Mouse (Mus musculus): ENCODE measurements around the gene Rps2. TPM values are rescaled to one million over a fixed set of nuclear protein-coding genes. Genes with fewer than 3 reads are reported as not detected.

The Rps2 gene
- polyA plus RNA-seq, 1 experiment from 2014 or later = 776 TPM

DNA sequence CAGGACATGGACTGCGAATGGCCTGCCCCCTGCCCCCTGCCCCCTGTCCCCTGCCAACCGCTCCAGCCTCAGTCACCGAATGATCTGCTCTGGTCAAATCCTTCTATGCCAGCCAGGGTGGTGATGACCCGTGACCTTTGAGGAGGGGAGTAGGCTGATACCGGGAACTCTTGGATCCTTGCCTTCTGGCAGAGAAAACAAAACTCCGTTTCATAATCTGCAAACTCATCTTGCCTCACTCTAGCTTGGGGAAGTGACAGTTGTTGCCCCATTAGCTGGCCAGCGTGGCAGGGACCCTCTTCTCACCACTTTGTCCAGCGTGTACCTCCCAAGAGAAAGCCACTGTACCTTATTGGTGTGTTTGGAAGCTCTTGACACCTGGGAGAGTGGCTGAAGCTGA lies 24.4 kb downstream of the Rps2 start:
- peaks cover 17% of the 10 kb centered on the region; the same call in 1 of the 2 replicates for H3K36me3 ChIP-seq (ENCODE audit: control insufficient read depth, insufficient read depth)
- H3K4me2 ChIP-seq (replicated peaks; ENCODE audit: low read depth) = no peak overlapping the region
- H3K27me3 ChIP-seq (replicated peaks; ENCODE audit: control insufficient read depth, insufficient read depth, low read length) = no peaks in the 10 kb centered on the region
- 82% methylated on average over 8 of the region's 8 CpGs for WGBS
- 0 out of 2 replicates have a peak, but pooled peaks cover 9% of the 10 kb centered on the region for H3K4me1 ChIP-seq (replicated peaks; ENCODE audit: control insufficient read depth, insufficient read depth, low read length)
- no peak overlapping the region for H3K27ac ChIP-seq (ENCODE audit: low read depth, low read length)
- no peaks in the 10 kb centered on the region for H3K9me3 ChIP-seq (ENCODE audit: control insufficient read depth)
- H3K9ac ChIP-seq (ENCODE audit: low read depth, low read length) = no peak overlapping the region
- ATAC-seq = no peak
- no peak for TF ChIP-seq CTCF (IDR thresholded peaks at IDR 0.05; ENCODE audit: low read depth)
- no peak overlapping the region for H3K4me3 ChIP-seq (ENCODE audit: low read depth, low read length)

DNA sequence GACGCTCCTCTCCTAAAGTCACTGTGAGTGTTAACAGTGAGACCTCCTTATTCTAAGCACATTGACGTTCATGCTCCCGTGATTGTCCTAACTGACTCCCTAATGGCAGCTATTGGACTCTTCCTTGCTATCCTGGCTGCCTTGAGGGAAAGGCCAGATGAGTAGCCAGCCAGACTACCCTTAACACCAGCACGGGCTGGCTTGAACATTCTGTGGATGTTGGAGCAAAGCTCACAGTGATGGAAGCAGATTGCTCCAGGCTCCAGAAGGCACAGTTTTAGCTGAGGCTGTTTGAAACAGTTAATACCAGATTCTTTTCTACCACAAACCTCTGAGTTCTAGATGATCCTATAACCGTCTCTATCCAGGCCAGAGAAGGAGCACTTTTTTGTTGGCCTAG lies 26.0 kb downstream of the Rps2 start:
- H3K4me1 ChIP-seq (replicated peaks; ENCODE audit: control insufficient read depth, insufficient read depth, low read length) = no peaks in the 10 kb centered on the region
- H3K4me2 ChIP-seq (replicated peaks; ENCODE audit: low read depth) = no peak overlapping the region
- no peak for ATAC-seq
- H3K9ac ChIP-seq (ENCODE audit: low read depth, low read length) = no peak overlapping the region
- no peaks in the 10 kb centered on the region for H3K9me3 ChIP-seq (ENCODE audit: control insufficient read depth)
- WGBS = 76% methylated on average over 5 of the region's 5 CpGs
- H3K36me3 ChIP-seq (ENCODE audit: control insufficient read depth, insufficient read depth) = peaks cover 17% of the 10 kb centered on the region; the same call in 1 of the 2 replicates
- no peak for TF ChIP-seq CTCF (IDR thresholded peaks at IDR 0.05; ENCODE audit: low read depth)
- no peak overlapping the region for H3K27ac ChIP-seq (ENCODE audit: low read depth, low read length)
- no peak overlapping the region for H3K4me3 ChIP-seq (ENCODE audit: low read depth, low read length)
- no peaks in the 10 kb centered on the region for H3K27me3 ChIP-seq (replicated peaks; ENCODE audit: control insufficient read depth, insufficient read depth, low read length)

GRCm38 (mm10) chr17:24744381-24744780 lies 26.5 kb downstream of the Rps2 start:
- WGBS = 66% methylated on average over 3 of the region's 3 CpGs
- H3K4me1 ChIP-seq (replicated peaks; ENCODE audit: control insufficient read depth, insufficient read depth, low read length) = no peaks in the 10 kb centered on the region
- no peak overlapping the region for H3K4me3 ChIP-seq (ENCODE audit: low read depth, low read length)
- no peak overlapping the region for H3K9ac ChIP-seq (ENCODE audit: low read depth, low read length)
- H3K27me3 ChIP-seq (replicated peaks; ENCODE audit: control insufficient read depth, insufficient read depth, low read length) = no peaks in the 10 kb centered on the region
- H3K27ac ChIP-seq (ENCODE audit: low read depth, low read length) = no peak overlapping the region
- no peak for TF ChIP-seq CTCF (IDR thresholded peaks at IDR 0.05; ENCODE audit: low read depth)
- no peak overlapping the region for H3K4me2 ChIP-seq (replicated peaks; ENCODE audit: low read depth)
- H3K36me3 ChIP-seq (ENCODE audit: control insufficient read depth, insufficient read depth) = peaks cover 17% of the 10 kb centered on the region; the same call in 1 of the 2 replicates
- H3K9me3 ChIP-seq (ENCODE audit: control insufficient read depth) = no peaks in the 10 kb centered on the region
- no peak for ATAC-seq

DNA sequence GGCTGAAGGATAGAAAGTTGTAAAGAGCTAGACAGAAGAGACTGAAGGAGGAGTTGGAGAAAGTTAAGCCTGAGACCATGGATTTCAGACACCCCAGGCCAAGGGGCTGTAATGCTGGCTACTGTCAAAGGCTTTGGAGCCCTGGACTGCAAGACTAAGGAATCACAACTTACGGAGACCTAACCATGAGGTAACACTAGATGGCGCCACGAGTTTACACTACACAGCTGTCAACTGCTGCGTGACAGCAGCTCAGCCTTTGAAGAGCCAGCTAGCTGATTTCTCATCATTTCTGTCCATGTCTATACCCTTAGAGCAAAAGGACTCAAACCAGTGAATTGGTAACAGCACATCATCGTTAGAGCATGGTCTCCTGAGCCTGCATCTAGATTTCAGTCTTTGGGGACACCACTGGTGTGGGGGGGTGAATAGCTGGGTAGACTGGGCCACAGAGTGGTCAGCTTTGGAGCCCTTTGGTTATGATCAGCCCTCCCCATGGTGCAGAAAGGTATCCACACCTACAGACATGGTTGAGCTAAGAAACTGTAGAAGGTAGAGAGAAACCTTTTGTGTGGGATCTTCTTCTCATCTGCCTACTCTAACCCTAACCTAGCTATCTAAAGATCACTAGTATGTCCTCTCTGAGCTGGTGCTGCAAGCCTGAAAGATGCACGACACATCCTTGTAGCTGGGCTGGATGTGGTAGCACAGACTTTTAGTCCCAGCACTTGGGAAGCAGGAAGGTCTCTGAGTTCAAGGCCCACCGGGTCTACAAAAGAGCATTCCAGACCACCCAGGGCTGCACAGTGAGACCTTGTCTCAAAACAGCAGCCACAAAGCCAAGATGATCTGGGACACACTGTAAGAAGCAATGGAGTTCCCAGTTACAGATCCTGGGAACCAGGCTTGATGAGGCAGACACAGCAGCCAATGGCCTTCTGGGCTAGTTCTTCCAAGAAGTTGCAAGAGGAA lies 27.9 kb downstream of the Rps2 start:
- Histone ChIP-seq H3K36me3 (ENCODE audit: control insufficient read depth, insufficient read depth) (peaks cover 9% of the 10 kb centered on the region; the same call in 1 of the 2 replicates), H3K4me1 (replicated peaks; ENCODE audit: control insufficient read depth, insufficient read depth, low read length) (no peaks in the 10 kb centered on the region), H3K4me2 (replicated peaks; ENCODE audit: low read depth) (no peak overlapping the region), H3K27me3 (replicated peaks; ENCODE audit: control insufficient read depth, insufficient read depth, low read length) (peaks cover 10% of the 10 kb centered on the region), H3K4me3 (ENCODE audit: low read depth, low read length) (no peak overlapping the region), H3K9ac (ENCODE audit: low read depth, low read length) (no peak overlapping the region), H3K9me3 (ENCODE audit: control insufficient read depth) (no peaks in the 10 kb centered on the region), H3K27ac (ENCODE audit: low read depth, low read length) (no peak overlapping the region)
- 24% methylated on average over 7 of the region's 7 CpGs for WGBS
- peak; percentile 97 for TF ChIP-seq CTCF (IDR thresholded peaks at IDR 0.05; ENCODE audit: low read depth)
- peak; percentile 65 for ATAC-seq

DNA sequence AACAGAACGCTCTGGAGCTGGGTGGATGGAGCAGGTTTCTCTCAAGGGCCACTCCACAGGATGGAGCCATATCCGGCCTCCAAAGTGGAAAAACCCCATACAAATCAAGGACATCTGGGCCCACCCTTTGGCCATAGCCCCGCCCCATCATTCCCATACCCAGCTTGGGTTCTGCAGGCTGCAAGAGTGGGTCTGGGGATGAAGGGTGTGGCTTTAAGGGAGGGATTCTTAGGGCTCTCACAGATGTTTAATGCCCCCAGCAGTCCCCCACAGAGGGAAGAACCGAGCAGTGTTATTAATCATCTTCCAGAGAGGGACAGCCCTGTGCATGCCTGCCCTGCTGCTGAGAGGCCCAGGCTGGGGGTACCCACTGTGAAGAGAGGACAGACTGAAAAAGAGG lies 29.1 kb downstream of the Rps2 start:
- ATAC-seq = no peak
- Histone ChIP-seq H3K9ac (ENCODE audit: low read depth, low read length) (no peak overlapping the region), H3K36me3 (ENCODE audit: control insufficient read depth, insufficient read depth) (peaks cover 7% of the 10 kb centered on the region; the same call in 1 of the 2 replicates), H3K4me2 (replicated peaks; ENCODE audit: low read depth) (no peak overlapping the region), H3K27ac (ENCODE audit: low read depth, low read length) (no peak overlapping the region), H3K27me3 (replicated peaks; ENCODE audit: control insufficient read depth, insufficient read depth, low read length) (peaks cover 21% of the 10 kb centered on the region), H3K4me3 (ENCODE audit: low read depth, low read length) (no peak overlapping the region), H3K4me1 (replicated peaks; ENCODE audit: control insufficient read depth, insufficient read depth, low read length) (no peaks in the 10 kb centered on the region), H3K9me3 (ENCODE audit: control insufficient read depth) (no peaks in the 10 kb centered on the region)
- WGBS = 44% methylated on average over 4 of the region's 4 CpGs
- no peak for TF ChIP-seq CTCF (IDR thresholded peaks at IDR 0.05; ENCODE audit: low read depth)

GRCm38 (mm10) chr17:24751528-24751927 lies 33.6 kb downstream of the Rps2 start:
- no peak for ATAC-seq
- WGBS = 22% methylated on average over 4 of the region's 4 CpGs
- no peak overlapping the region for H3K4me2 ChIP-seq (replicated peaks; ENCODE audit: low read depth)

More at GRCm38 (mm10) chr17:24751528-24751927, 33.6 kb downstream of the Rps2 start:
- Histone ChIP-seq H3K4me3 (ENCODE audit: low read depth, low read length) (no peak overlapping the region), H3K27ac (ENCODE audit: low read depth, low read length) (no peak overlapping the region), H3K4me1 (replicated peaks; ENCODE audit: control insufficient read depth, insufficient read depth, low read length) (0 out of 2 replicates have a peak, but pooled peaks cover 4% of the 10 kb centered on the region), H3K9me3 (ENCODE audit: control insufficient read depth) (no peaks in the 10 kb centered on the region), H3K36me3 (ENCODE audit: control insufficient read depth, insufficient read depth) (no peaks in the 10 kb centered on the region), H3K27me3 (replicated peaks; ENCODE audit: control insufficient read depth, insufficient read depth, low read length) (peaks cover 53% of the 10 kb centered on the region), H3K9ac (ENCODE audit: low read depth, low read length) (no peak overlapping the region)
- TF ChIP-seq CTCF (IDR thresholded peaks at IDR 0.05; ENCODE audit: low read depth) = no peak
